Mouse (Mus musculus) regulatory T cell (primary cell): Measurements from ENCODE around the gene Psg28.
"Not testable (repeated sequence)": the region's sequence is repeated elsewhere in the genome, so short reads cannot be mapped to it uniquely, and the experiment has no call there.

Source experiments
- in situ Hi-C: fragments of 300-600 bp; cut with MboI, MseI; formaldehyde crosslinking; loops from one replicate; pipeline ENCODE4 v1.15.1; 2025; ENCODE audit warnings: high pct_unique_total_duplicates

Gene Psg28

DNA sequence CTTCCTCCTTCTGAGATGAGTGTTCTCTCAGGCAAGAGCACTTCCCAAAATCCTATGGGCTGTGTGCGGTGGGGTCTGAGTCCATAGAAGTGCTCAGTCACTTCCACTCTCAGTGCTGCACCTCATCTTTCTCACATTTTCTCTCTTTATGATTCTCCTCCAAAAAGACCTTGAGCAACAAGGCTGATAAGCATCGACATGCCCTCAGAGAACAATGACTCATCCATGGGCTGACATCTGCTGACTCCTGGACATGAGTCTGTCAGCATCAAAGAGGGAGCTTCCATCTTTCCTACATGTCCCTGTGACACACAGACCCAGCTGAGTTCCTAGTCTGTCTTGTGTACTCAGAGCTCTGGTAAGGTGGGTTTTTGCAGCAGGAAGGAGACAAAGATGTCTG lies at the start of gene Psg28:
Psg28 (minus strand) TSS at position 101 of the 400 bp plus-strand sequence.
- in situ Hi-C loops, result not testable (repeated sequence)

DNA sequence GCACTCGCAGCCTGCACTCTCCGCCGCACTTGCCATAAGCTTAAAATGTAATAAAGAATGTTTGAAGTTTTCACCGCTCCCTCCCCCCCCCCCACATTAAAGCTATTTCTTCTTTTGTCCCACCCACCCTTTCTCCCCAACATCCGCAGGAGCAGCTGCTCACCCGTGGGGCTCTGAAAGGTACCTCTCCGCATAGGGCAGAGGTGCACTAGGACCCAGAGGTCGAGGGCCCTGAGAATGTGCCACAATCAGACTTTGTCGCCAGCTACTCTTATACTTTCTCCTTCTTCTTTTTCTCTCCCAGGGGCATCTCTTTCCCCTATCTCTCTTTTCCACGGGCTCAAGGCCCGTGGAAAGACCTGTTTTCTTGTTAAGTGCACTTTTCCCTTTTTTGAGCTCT lies 28.4 kb downstream of the Psg28 start:
- in situ Hi-C loops, result no loop called here

DNA sequence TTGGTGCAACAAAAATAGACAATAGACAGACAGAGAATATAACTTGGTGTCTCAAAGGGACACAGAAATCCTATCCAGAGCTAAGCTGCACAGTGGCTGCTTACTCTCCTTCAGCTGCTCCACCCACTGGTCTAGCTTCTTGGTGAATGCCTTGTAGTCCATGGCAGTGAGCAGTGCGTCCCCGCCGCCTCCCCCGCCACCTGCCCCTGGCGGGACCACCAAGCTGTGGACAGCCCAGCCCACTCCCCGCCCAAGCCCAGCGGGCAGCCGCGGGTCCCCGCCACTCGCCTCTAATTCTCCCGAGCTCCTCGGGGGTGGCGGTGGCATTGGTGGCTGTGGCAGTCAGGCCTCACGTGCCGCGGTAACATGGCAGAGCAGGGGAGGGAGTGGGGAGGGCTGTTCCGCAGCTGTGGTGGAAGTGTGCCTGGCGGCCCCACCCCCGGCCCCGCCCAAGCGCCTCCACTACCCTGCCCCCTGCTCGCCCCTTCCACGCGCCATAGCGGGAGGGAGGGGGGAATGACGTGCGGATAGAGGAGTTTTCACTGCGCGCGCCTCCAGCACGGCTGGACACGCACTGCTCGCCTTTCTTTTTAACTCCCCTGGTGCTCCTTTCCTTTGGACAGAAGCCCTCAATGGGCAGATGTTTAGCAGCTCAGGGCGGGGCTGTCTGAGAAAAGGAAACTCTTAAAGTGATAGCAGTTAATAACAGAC lies 29.2 kb downstream of the Psg28 start:
- in situ Hi-C loops, result no loop called here

DNA sequence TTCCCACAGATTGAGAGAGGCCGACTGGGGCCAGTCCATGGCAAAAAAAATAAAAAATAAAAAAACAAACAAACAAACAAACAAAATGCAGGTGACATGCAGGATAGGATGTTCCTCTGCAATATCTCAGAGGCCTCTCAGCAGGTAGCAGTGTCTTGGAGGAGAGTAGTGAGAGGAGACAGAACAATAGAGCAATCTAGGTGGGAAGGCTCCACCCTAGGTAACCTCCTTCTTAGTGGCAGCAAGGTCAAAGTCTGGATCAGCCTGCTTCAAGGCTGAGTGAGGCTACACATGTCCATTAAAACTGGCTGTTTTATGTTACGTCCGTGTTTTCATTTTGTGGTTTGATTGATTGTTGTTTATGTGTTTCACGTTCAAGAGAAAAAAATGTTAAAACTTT lies 40.4 kb downstream of the Psg28 start:
- in situ Hi-C loops, result not testable (repeated sequence)

DNA sequence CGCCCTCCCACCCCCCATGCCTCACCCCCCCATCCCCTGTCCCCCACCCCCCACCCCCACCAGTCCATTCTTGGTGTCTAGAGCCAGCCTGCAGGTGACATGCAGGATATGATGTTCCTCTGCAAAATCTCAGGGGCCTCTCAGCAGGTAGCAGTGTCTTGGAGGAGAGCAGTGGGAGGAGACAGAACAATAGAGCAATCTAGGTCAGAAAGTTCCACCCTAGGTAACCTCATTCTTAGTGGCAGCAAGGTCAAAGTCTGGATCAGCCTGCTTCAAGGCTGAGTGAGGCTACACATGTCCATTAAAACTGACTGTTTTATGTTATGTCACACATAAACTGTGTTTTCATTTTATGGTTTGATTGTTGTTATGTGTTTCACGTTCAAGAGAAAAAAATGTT lies 53.5 kb downstream of the Psg28 start:
- in situ Hi-C loops, result no loop called here
